Mouse (Mus musculus) kidney, adult 2 months (tissue): ENCODE data around the gene Acad10. TPM values are rescaled to one million over a fixed set of nuclear protein-coding genes. Genes with fewer than 3 reads are reported as not detected.
A peak's percentile ranks its signal among the peaks of the same experiment; 100 is the strongest.

Experiments used
- DNase-seq: peaks from one replicate; pipeline ENCODE4 v3.0.0; 2021
- H3K27ac ChIP-seq: fragments of 200-500 bp; 2 replicates; pipeline ENCODE4 v1.5.1; 2012; ENCODE audit warnings: low read depth, low read length, control low read depth, inconsistent platforms; ENCODE audit not compliant: insufficient read depth
- H3K27me3 ChIP-seq: fragments of 200-500 bp; replicated peaks from 2 replicates; pipeline ENCODE4 v1.6.1; 2012; ENCODE audit warnings: mild to moderate bottlenecking, moderate library complexity, low read length, inconsistent platforms; ENCODE audit not compliant: control insufficient read depth, insufficient read depth
- H3K36me3 ChIP-seq: fragments of 200-500 bp; 2 replicates; pipeline ENCODE4 v1.6.1; 2012; ENCODE audit warnings: mild to moderate bottlenecking, moderate library complexity, low read length, inconsistent platforms; ENCODE audit not compliant: control insufficient read depth, insufficient read depth
- H3K4me1 ChIP-seq: fragments of 200-500 bp; 2 replicates; pipeline ENCODE4 v1.6.1; 2011; ENCODE audit warnings: low read length; ENCODE audit not compliant: control insufficient read depth, insufficient read depth
- H3K4me3 ChIP-seq: fragments of 200-500 bp; 2 replicates; pipeline ENCODE4 v1.5.1; 2011; ENCODE audit warnings: mild to moderate bottlenecking, low read depth, low read length, control low read depth; ENCODE audit not compliant: insufficient read depth
- CTCF ChIP-seq: fragments of 200-500 bp; conservative IDR thresholded peaks from 2 replicates; pipeline ENCODE4 v1.5.1; 2011; ENCODE audit warnings: low read depth, mild to moderate bottlenecking, control low read depth, low read length, moderate library complexity, mixed read lengths; ENCODE audit not compliant: insufficient read depth, insufficient read length
- POLR2A ChIP-seq: fragments of 200-500 bp; IDR thresholded peaks from one replicate; pipeline ENCODE4 v1.6.1; 2011; ENCODE audit warnings: low read depth, low read length, control low read depth
- WGBS: fragments of 180-500 bp; shearing (Covaris S2); methylation state at CpG from one replicate; pipeline ENCODE4 v1.1.7; 2018; 5-methylcytosine and 5-hydroxymethylcytosine counted together
- polyA plus RNA-seq: library from polyadenylated mRNA; depleted of rRNA; stranded (reverse); fragments of >200 nt; gene quantifications from 2 replicates; pipeline ENCODE4 v1.2.3, GENCODE M21; 2012

Gene Acad10
- polyA plus RNA-seq, 1 experiment = 55.9 TPM

DNA sequence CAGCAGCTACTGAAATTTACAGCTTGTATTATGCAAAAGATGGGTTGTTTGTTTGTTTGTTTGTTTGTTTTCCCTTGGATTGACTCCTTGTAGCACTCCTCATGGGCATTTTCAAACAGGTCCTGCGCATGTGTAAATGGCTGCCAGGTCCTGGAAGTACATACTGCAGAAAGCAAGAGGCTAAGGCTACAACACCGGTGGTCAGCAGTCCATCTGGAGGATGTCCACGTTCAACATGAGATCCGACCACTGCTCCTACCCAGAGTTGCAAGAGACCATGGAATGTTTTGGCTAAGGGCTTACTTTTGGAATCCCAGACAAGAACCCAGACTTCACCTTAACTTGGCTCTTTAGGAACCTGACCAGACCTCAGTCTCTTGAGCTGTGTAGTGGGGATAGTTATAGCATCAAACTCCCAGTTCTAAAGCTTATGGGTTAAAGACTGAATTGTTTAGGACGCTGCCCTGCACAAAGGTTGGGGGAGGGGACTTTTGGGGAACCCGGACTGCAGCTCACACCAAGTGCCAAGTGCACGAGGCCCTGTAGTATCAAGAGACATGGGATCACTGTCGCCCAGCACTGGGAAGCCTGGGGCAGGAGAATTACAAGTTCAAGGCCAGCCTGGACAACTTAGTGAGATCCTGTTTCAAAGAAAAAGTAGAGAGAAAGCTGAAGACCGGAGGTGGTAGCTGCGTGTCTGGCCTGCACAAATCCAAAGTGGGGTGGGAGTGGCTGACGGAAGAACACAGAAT lies 68.1 kb downstream of the Acad10 start:
- H3K27me3 ChIP-seq = no peaks in the 10 kb centered on the region
- H3K4me3 ChIP-seq = peak overlapping the region; percentile 73
- WGBS = 44% methylated on average over 11 of the region's 11 CpGs
- H3K4me1 ChIP-seq = peaks cover 12% of the 10 kb centered on the region; the same call in 1 of the 2 replicates
- H3K36me3 ChIP-seq = no peaks in the 10 kb centered on the region
- peak overlapping the region; percentile 9; the same call in 1 of the 2 replicates for H3K27ac ChIP-seq
- TF ChIP-seq POLR2A (no peak), CTCF (no peak)
- DNase-seq = peak; percentile 43

DNA sequence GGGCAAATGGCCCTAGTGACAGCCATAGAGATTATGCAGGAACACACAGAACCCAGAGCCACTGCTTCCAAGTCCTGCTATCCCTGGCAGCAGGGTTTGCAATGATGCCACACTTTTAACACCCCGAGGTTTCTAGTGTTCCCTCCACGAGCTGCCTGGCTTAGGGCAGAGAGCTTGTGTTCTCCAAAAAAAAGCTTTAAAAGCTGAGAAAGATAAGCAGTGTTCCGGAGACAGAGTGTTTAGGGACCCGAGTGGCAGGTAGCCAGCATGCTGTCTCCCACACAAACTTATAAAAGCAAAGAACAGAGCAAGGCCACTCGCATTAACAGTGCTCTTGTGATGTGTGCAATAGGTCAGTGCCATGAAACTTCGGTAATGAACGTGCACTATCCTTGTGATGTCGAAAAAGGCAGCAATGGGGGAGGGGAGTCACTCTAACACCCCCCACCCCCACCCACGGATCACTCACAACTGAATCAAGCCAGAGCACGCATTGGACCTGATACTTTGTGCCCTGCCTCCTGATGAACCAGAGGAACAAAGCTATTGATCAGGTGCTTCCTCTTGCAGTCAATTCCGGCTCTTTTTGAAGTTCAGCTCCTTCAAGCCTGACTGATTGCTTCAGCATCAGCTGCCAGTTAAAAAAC lies 68.8 kb downstream of the Acad10 start:
- no peak for TF ChIP-seq POLR2A
- TF ChIP-seq CTCF = no peak
- WGBS = 50% methylated on average over 11 of the region's 11 CpGs
- Histone ChIP-seq H3K4me3 (no peak overlapping the region), H3K4me1 (peaks cover 12% of the 10 kb centered on the region; the same call in 1 of the 2 replicates), H3K36me3 (no peaks in the 10 kb centered on the region), H3K27ac (no peak overlapping the region), H3K27me3 (no peaks in the 10 kb centered on the region)
- no peak for DNase-seq

DNA sequence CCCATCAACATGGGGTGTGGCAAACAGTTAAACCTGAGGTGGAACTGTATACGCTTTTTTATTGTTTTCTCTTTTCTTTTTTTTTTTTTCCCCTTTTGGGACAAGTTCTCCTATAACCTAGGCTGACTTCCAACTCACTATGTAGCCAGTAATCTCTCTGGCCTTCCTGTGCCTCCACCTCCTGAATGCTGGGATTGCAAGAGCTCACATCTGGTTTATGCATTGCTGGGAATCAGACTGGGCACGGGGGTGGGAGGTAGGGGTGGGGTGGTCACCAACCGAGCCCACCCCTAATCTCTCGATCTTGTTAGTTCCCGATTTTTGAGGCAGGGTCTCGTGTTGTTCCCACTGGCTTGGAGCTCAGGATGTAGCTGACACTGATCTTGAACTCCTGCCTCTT lies 70.4 kb downstream of the Acad10 start:
- H3K4me3 ChIP-seq = no peak overlapping the region
- H3K36me3 ChIP-seq = no peaks in the 10 kb centered on the region
- H3K27ac ChIP-seq = no peak overlapping the region
- no peak for TF ChIP-seq CTCF
- TF ChIP-seq POLR2A = no peak
- H3K27me3 ChIP-seq = no peaks in the 10 kb centered on the region
- peaks cover 20% of the 10 kb centered on the region for H3K4me1 ChIP-seq
- 89% methylated on average over 6 of the region's 6 CpGs for WGBS
- DNase-seq = no peak

DNA sequence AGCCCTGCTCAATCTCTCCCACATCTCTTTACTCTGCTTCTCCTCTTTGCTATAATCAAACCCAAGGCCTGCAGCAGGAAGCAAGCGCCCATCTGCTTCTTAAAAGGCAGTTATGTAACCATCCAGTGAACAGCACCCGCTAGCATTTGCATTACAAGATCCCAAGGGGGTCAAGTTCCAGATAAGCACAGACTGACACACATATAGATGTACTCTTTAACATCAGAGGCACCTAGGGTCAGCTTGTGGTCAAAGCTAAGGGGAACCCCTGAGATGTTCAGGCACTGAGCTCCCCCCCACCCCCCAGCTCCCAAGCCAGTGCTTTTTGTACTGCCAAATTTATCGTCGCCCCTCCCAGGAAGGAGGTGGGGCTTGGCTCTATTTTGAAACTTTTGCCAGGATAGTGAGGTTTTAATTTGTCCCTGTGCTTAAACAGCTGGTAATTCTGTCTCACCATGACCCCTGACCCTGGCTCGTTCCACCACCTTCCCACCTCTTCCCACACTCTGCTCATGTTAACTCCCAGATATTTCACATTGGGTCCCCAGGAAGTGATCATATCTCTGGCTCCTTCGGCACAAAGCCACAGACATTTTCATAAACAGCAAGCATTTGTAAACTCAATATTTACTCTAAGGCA lies 73.8 kb downstream of the Acad10 start:
- no peaks in the 10 kb centered on the region for H3K36me3 ChIP-seq
- TF ChIP-seq CTCF (no peak), POLR2A (no peak)
- 38% methylated on average over 6 of the region's 6 CpGs for WGBS
- H3K27me3 ChIP-seq = no peaks in the 10 kb centered on the region
- H3K4me1 ChIP-seq = peaks cover 15% of the 10 kb centered on the region
- peak overlapping the region; percentile 14 for H3K27ac ChIP-seq
- H3K4me3 ChIP-seq = no peak overlapping the region
- DNase-seq = peak; percentile 68

DNA sequence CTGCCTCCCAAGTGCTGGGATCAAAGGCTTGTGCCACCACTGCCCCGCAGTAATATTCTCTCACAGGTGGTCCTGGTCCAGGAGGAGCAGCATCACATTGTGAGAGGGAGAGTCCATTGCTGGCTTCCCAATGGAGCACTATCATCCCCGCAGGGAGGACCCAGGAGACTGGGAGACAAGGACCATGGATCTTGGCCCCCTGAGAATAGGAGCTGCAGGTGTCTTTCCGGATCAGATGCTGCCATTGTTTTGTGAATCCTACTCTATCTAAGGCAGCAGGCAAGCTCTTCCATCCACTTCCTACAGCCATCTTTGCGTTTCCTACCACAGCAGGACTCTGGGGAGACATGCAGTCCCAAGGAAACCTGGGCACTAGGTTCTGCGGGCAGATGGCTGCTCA lies 74.6 kb downstream of the Acad10 start:
- Histone ChIP-seq H3K27me3 (no peaks in the 10 kb centered on the region), H3K27ac (peak overlapping the region; percentile 10; the same call in 1 of the 2 replicates), H3K4me1 (peaks cover 13% of the 10 kb centered on the region), H3K4me3 (no peak overlapping the region), H3K36me3 (no peaks in the 10 kb centered on the region)
- DNase-seq = no peak
- TF ChIP-seq POLR2A (no peak), CTCF (no peak)
- WGBS = 90% methylated on average over 5 of the region's 5 CpGs

DNA sequence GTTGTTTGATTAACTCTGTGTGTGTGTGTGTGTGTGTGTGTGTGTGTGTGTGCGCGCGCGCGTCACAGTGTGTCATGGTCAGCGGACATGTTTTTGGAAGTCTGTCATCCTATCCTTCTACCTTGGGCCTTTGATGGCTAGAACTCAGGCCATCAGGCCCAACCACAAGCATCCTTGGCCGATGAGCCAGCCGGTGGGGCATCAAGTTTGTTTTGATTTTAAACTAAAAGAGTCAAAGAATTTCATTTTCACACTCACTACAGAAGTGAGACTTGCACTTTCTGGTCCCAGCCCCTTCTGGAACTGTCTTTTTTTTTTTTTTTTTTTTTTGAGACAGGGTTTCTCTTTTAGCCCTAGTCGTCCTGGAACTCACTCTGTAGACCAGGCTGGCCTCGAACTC lies 75.3 kb downstream of the Acad10 start:
- Histone ChIP-seq H3K27me3 (no peaks in the 10 kb centered on the region), H3K27ac (no peak overlapping the region), H3K4me3 (no peak overlapping the region), H3K4me1 (peaks cover 13% of the 10 kb centered on the region), H3K36me3 (peaks cover 2% of the 10 kb centered on the region; the same call in 1 of the 2 replicates)
- WGBS = 94% methylated on average over 10 of the region's 10 CpGs
- TF ChIP-seq POLR2A (no peak), CTCF (no peak)
- no peak for DNase-seq
